Mouse (Mus musculus): ENCODE data around the gene Gm11492.

The Gm11492 gene

DNA sequence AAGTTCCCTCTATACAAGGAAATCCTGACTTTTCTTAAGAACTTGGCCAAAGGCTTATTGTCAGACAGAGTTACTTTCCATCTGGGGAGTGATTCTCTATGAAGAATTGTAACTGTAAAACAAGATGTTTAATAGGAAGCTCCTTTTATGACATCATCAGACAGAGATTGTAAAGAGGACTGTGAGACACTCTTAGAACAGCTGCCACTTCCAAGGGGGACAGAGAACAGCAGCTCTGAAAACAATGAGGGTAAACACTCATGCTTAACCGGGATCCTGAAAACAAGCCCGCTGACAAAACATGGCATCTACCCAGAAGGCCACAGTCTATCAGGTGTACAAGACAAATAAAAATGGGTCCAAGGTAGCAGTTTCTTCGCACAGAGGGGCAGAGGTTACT lies at the start of gene Gm11492:
TSS of gene Gm11492 (plus strand) at position 153 of the 400 bp plus-strand sequence.
- no peak for DNase-seq (ENCODE audit: low read depth)

DNA sequence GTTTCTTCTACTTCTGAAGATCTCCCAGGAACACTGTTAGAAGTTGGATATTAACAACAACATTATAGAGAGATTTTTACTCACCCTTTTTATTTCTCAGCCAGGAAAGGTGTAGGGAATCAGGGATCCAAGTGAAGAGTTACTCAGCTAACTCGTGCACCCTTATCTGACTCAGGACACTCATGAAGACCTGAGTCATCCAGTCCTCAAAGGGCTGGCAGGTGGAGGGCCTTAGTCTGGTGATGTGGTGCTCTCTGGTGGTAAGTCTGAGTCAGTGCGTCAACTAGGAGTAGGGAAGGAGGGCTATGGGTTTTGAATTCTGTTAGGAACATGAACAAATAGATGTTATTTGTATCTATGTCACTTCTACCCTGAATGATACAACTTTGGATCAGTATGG lies 47.2 kb upstream of the Gm11492 start:
- DNase-seq (ENCODE audit: low read depth) = peak; percentile 58

GRCm38 (mm10) chr11:87523466-87523865 lies 43.0 kb upstream of the Gm11492 start:
- no peak for DNase-seq (ENCODE audit: low read depth)

- no peak for DNase-seq (ENCODE audit: low read depth)
These were observed 42.5 kb upstream of the Gm11492 start for GRCm38 (mm10) chr11:87523967-87524366.

DNA sequence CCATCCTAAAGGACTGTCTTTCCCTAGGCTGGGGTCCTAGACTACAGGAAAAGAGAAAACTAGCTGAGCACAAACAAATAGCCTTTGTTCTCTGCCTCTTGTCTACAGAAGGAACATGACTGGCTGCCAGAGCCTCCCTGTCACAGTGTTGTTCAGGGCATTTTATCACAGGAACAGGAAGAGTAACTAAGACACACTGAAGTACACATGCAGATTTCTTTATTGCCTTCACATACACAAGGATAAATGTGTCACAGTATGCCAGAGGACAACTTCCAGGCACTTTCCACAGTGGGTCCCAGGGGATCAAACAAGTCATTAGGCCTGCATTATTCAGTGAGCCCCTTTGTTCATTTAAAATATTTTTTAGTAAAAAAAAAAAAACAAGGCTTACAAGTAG lies 41.7 kb upstream of the Gm11492 start:
- DNase-seq (ENCODE audit: low read depth) = no peak

DNA sequence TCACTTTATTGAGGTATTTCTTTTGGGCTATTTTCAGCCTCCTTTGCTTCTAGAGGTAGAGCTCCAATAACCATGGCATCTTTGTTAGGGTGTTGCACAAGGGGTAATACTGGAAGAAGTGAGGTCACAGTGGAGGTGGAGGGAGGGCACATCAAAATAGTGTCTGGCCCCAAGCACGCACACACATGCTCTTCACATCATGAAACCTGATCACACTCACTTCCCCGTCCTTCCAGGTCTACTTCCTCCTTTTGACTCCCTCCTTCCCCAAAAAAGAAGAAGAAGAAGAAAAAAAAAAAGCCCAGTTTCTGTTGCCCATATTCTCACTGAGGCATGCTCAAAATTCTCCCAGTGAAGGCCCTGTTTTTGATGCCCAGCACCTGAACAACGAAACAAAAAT lies 39.1 kb upstream of the Gm11492 start:
- DNase-seq (ENCODE audit: low read depth) = no peak

- no peak for DNase-seq (ENCODE audit: low read depth)
These were observed 38.5 kb upstream of the Gm11492 start for GRCm38 (mm10) chr11:87527990-87528389.

DNA sequence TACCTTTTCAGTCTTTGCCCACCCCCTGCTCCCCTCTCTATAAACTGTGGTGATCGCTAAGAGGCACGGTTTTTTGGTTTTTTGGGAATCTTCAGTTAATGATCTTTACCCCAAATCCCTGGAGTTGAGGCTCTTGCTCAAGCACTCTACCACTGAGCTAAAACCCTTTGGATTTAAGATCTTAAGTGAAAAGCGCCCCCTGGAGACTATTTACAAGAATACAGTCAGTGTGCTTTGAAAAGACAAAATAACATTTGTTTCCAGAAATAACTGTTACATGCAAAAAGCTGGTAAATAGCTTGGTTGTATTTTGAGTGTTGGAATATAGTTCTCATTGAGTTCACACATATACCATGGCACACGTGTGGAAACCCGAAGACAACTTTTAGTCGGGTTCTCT lies 34.8 kb upstream of the Gm11492 start:
- DNase-seq (ENCODE audit: low read depth) = peak; percentile 34

DNA sequence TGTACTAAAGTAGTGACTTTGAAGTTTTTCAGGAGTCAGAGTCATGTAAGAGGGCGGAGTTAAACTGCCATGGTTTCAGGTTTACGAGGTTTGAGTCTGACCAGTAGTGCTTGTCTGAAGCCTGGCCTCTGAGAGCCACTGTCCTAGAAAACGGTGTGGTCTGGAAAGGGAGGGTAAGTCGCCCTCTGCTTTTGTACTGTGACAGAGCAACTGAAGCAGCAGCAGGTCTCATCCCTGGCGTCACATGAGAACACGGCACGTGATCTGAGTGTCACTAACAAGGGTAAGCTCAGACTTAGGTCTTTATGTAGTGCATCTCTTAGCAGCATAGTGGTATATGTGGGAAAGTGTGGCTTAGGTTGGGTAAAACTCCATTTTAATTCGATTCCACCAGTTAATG lies 24.2 kb upstream of the Gm11492 start:
- DNase-seq (ENCODE audit: low read depth) = no peak

- no peak for DNase-seq (ENCODE audit: low read depth)
These were observed 23.5 kb upstream of the Gm11492 start for GRCm38 (mm10) chr11:87542906-87543305.

GRCm38 (mm10) chr11:87553342-87553741 lies 13.1 kb upstream of the Gm11492 start:
- no peak for DNase-seq (ENCODE audit: low read depth)

- no peak for DNase-seq (ENCODE audit: low read depth)
These were observed 12.1 kb upstream of the Gm11492 start for GRCm38 (mm10) chr11:87554386-87554785.

- no peak for DNase-seq (ENCODE audit: low read depth)
These were observed 11.2 kb upstream of the Gm11492 start for GRCm38 (mm10) chr11:87555106-87555703.

DNA sequence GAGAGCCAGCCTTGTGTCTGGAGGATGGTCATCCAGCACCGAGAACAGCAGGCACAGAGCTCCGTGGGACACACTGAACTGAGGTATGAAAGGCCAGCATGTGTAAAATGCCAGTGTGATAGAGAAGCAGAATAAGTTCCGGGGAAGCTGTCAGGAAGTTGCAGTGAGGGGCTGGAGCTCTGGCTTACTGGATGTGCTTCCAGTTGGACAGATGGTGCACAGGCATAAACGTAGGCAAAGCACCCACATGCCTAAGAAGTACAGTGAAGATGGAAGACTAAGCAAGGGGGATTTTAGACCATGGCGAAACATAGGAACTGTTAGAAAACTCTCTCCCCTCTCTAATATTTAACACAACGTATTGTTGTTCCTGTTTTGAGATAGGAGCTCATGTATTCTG lies 5.2 kb upstream of the Gm11492 start:
- DNase-seq (ENCODE audit: low read depth) = no peak

DNA sequence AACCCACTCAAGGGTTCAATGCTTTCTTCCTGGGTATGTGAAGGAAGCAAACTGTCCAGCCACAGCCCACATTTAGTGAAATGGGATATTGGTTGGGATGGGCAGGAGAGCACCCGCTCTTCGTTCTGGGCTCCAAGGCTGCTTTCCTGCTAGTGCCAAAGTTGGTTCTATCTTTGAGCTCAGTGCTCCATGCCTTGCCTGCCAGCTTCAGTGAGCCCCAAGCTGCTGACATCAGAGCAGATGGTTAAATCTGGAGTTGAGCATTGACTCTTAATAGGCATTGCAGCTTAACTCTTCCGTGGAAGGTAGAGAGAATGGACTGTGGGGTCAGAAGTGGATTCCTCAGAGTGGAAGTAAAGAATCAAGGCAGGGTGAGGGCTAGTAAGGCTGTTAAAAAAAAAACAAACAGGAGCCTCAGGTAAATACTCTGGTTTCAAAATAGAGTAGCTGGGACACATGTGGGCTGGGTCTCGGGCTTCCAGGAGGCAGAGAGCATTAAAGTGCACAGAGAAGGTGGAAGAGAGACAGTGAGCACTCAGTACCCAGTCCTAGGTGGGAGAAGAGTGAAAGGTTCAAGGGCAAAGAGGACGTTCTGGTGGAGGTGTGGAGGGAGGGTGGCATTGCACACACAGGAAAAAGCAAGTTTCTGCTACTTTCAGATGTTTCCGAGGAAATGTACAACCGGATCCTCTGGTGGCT lies 2.0 kb downstream of the Gm11492 start, which contains the start of gene Sept4:
TSS of gene Sept4 (plus strand) at position 649 of the 699 bp plus-strand sequence.
- DNase-seq (ENCODE audit: low read depth) = no peak

DNA sequence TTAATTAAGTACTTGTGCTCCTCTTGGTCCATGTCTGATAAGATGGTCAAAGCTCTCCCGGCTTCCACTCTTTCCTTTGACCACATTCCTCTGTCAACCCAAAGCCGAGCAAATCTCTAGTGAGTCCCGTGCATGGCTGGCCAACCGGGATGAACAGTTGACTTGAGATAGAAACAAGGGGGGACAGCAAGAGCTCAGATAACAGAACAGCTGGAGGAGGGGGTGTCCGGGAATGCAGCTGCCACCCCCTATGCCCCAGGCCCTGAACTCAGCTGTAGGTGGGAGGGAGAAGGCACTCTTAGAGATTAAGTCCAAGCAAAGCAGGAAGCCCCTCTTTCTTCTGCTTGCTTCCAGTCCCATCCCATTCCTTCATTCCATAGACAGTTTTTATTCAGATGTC lies 4.3 kb downstream of the Gm11492 start:
- no peak for DNase-seq (ENCODE audit: low read depth)

GRCm38 (mm10) chr11:87571361-87571950 lies 5.0 kb downstream of the Gm11492 start:
- no peak for DNase-seq (ENCODE audit: low read depth)

- no peak for DNase-seq (ENCODE audit: low read depth)
These were observed 7.3 kb downstream of the Gm11492 start for GRCm38 (mm10) chr11:87573751-87574150.

GRCm38 (mm10) chr11:87574520-87575180 lies 8.2 kb downstream of the Gm11492 start:
- no peak for DNase-seq (ENCODE audit: low read depth)

- no peak for DNase-seq (ENCODE audit: low read depth)
These were observed 11.3 kb downstream of the Gm11492 start for GRCm38 (mm10) chr11:87577601-87578248.

DNA sequence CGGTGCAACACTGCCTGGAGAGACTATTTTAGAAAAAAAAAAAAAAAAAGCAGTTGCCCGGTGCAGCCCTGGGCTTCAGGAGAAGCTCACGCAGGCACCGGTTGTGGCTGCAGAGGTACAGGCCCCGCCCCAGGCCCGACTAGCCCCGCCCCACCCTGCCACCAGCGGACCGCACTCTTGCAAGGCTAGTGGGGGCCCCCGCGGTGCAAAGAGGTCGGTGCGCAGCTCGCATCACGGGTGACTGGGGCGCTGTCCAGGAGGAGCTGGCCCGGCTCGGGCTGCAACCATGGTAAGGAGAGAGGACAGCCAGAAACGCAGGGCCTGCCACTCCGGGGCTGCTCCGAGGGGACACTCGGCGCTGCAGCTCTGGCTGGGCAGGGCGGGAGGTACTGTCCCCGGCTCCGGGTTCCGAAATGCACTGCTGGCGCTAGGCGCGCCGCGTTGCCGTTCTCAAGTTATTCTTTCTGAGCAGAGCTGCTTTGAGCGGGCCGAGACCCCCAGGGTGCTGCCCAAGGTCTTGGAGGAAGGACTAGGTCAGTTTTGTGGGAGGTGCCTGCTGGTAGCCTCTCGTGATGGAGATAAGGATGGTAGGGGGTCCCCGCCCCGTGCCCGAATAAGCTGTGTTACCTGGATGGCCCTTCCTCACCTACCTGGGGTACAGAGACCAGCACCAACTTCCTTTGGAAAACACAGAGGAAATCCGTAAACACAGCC lies 12.0 kb downstream of the Gm11492 start:
- DNase-seq (ENCODE audit: low read depth) = no peak
